Mouse (Mus musculus) myocyte (in vitro differentiated cells): ENCODE results near the gene Abcf1. TPM values are rescaled to one million over a fixed set of nuclear protein-coding genes. Genes with fewer than 3 reads are reported as not detected.
"Not testable (repeated sequence)": the region's sequence is repeated elsewhere in the genome, so short reads cannot be mapped to it uniquely, and the experiment has no call there.

Experiments
- H3K27me3 ChIP-seq: one replicate; pipeline ENCODE4 v1.6.1; 2011; ENCODE audit not compliant: control insufficient read depth, insufficient read depth, insufficient read length
- H3K36me3 ChIP-seq: one replicate; pipeline ENCODE4 v1.6.1; 2011; ENCODE audit not compliant: control insufficient read depth, insufficient read depth
- H3K4me2 ChIP-seq: one replicate; pipeline ENCODE4 v1.6.1; 2011; ENCODE audit warnings: low read depth, control low read depth
- H3K4me3 ChIP-seq: one replicate; pipeline ENCODE4 v1.5.1; 2011; ENCODE audit warnings: mild to moderate bottlenecking, control low read depth, moderate library complexity
- H3K79me2 ChIP-seq: one replicate; pipeline ENCODE4 v1.6.1; 2011; ENCODE audit not compliant: control insufficient read depth, insufficient read depth
- H3ac ChIP-seq: one replicate; pipeline ENCODE4 v1.6.1; 2011; ENCODE audit not compliant: control insufficient read depth, insufficient read length
- CEBPB ChIP-seq: IDR thresholded peaks from 2 replicates; pipeline ENCODE4 v1.6.1; 2011; ENCODE audit warnings: mild to moderate bottlenecking, moderate library complexity; ENCODE audit not compliant: poor library complexity, insufficient read depth, severe bottlenecking
- E2F4 ChIP-seq: IDR thresholded peaks from one replicate; pipeline ENCODE4 v1.6.1; 2011; ENCODE audit warnings: mild to moderate bottlenecking, control low read depth, moderate library complexity; ENCODE audit not compliant: insufficient read depth
- MAX ChIP-seq: IDR thresholded peaks from one replicate; pipeline ENCODE4 v1.6.1; 2011; ENCODE audit warnings: low read depth, mild to moderate bottlenecking, control low read depth
- MYOD1 ChIP-seq, 3 experiments: IDR thresholded peaks; one replicate each; pipeline ENCODE4 v1.6.1; 2011; ENCODE audit warnings: control low read depth in 2 of 3, low read depth in 2 of 3, mild to moderate bottlenecking in 2 of 3, moderate library complexity in 1 of 3; ENCODE audit not compliant: insufficient read length in 2 of 3, control insufficient read depth in 1 of 3
- MYOG ChIP-seq, 3 experiments: IDR thresholded peaks; one replicate each; pipeline ENCODE4 v1.6.1; 2011; ENCODE audit warnings: control low read depth in 2 of 3, low read depth in 2 of 3, mild to moderate bottlenecking in 2 of 3; ENCODE audit not compliant: insufficient read length in 2 of 3, control insufficient read depth in 1 of 3, insufficient read depth in 1 of 3
- POLR2A ChIP-seq: IDR thresholded peaks from one replicate; pipeline ENCODE4 v1.6.1; 2011; ENCODE audit warnings: low read depth, mild to moderate bottlenecking, control low read depth, moderate library complexity; ENCODE audit not compliant: insufficient read length
- POLR2AphosphoS2 ChIP-seq: IDR thresholded peaks from one replicate; pipeline ENCODE4 v1.6.1; 2011; ENCODE audit warnings: low read depth, control low read depth; ENCODE audit not compliant: insufficient read length
- REST ChIP-seq: IDR thresholded peaks from one replicate; pipeline ENCODE4 v1.6.1; 2011; ENCODE audit warnings: mild to moderate bottlenecking, control low read depth, moderate library complexity; ENCODE audit not compliant: insufficient read depth, insufficient read length
- SRF ChIP-seq: IDR thresholded peaks from one replicate; pipeline ENCODE4 v1.6.1; 2011; ENCODE audit warnings: low read depth; ENCODE audit not compliant: control insufficient read depth, insufficient read length
- TCF12 ChIP-seq: IDR thresholded peaks from one replicate; pipeline ENCODE4 v1.6.1; 2011; ENCODE audit warnings: mild to moderate bottlenecking, control low read depth; ENCODE audit not compliant: poor library complexity, insufficient read depth, severe bottlenecking
- TCF3 ChIP-seq: IDR thresholded peaks from one replicate; pipeline ENCODE4 v1.6.1; 2011; ENCODE audit warnings: low read depth, control low read depth; ENCODE audit not compliant: insufficient read length
- USF1 ChIP-seq: IDR thresholded peaks from one replicate; pipeline ENCODE4 v1.6.1; 2011; ENCODE audit warnings: low read depth, mild to moderate bottlenecking, control low read depth, moderate library complexity
- polyA plus RNA-seq: library from polyadenylated mRNA; unstranded; fragments of >200 nt; fragmentation: generic; extraction: Trizol; gene quantifications from one replicate; pipeline ENCODE4 v1.2.1, GENCODE M21; 2012; ENCODE audit warnings: missing spikeins

Abcf1 gene
- polyA plus RNA-seq, 1 experiment, result 90.1 TPM

- H3K4me3 ChIP-seq, result no peak overlapping the region
- TF ChIP-seq E2F4 (no peak), REST (no peak), TCF12 (no peak)
- no peak overlapping the region for H3ac ChIP-seq
- no peaks in the 10 kb centered on the region for H3K27me3 ChIP-seq
- H3K4me2 ChIP-seq, result no peak overlapping the region
- H3K79me2 ChIP-seq, result no peaks in the 10 kb centered on the region
- no peaks in the 10 kb centered on the region for H3K36me3 ChIP-seq
Measured at GRCm38 (mm10) chr17:35937700-35938348, 31.7 kb downstream of the Abcf1 start.

GRCm38 (mm10) chr17:35935763-35936162, 33.8 kb downstream of the Abcf1 start:
- H3K27me3 ChIP-seq, result not testable (repeated sequence)

GRCm38 (mm10) chr17:35932608-35933007, 37.0 kb downstream of the Abcf1 start:
- H3K4me2 ChIP-seq, result no peak overlapping the region
- no peaks in the 10 kb centered on the region for H3K27me3 ChIP-seq

More at GRCm38 (mm10) chr17:35935763-35936162, 33.8 kb downstream of the Abcf1 start:
- not testable (repeated sequence) for H3ac ChIP-seq, H3K4me3 ChIP-seq, H3K4me2 ChIP-seq, H3K36me3 ChIP-seq, H3K79me2 ChIP-seq

GRCm38 (mm10) chr17:35930627-35931026, 38.9 kb downstream of the Abcf1 start:
- TF ChIP-seq POLR2A (peak; percentile 2), MYOG (IDR thresholded peaks at IDR 0.05; ENCODE audit: control insufficient read depth in 1 of 3, insufficient read depth in 1 of 3, insufficient read length in 2 of 3, low read depth in 2 of 3) (no peak), POLR2AphosphoS2 (peak; percentile 67), CEBPB (no peak), MYOD1 (IDR thresholded peaks at IDR 0.05; ENCODE audit: control insufficient read depth in 1 of 3, insufficient read length in 2 of 3, low read depth in 2 of 3) (no peak), TCF12 (no peak), REST (no peak)
- Histone ChIP-seq H3K27me3 (no peaks in the 10 kb centered on the region), H3K4me3 (no peak overlapping the region), H3ac (no peak overlapping the region), H3K36me3 (peaks cover 37% of the 10 kb centered on the region), H3K79me2 (no peaks in the 10 kb centered on the region), H3K4me2 (no peak overlapping the region)

More at GRCm38 (mm10) chr17:35932608-35933007, 37.0 kb downstream of the Abcf1 start:
- Histone ChIP-seq H3K79me2 (no peaks in the 10 kb centered on the region), H3K36me3 (peaks cover 24% of the 10 kb centered on the region), H3K4me3 (no peak overlapping the region), H3ac (no peak overlapping the region)
- no peak for TF ChIP-seq USF1
- no peak for TF ChIP-seq MAX
- no peak for TF ChIP-seq CEBPB
- TF ChIP-seq POLR2AphosphoS2, result peak; percentile 61
- no peak for TF ChIP-seq E2F4

- H3K27me3 ChIP-seq, result no peaks in the 10 kb centered on the region
- TF ChIP-seq E2F4 (no peak), MAX (no peak), MYOD1 (IDR thresholded peaks at IDR 0.05; ENCODE audit: control insufficient read depth in 1 of 3, insufficient read length in 2 of 3, low read depth in 2 of 3) (no peak), POLR2AphosphoS2 (no peak), SRF (no peak), USF1 (no peak)
- no peak overlapping the region for H3K4me2 ChIP-seq
- no peak overlapping the region for H3ac ChIP-seq
- peaks cover 39% of the 10 kb centered on the region for H3K36me3 ChIP-seq
- no peak overlapping the region for H3K4me3 ChIP-seq
- no peaks in the 10 kb centered on the region for H3K79me2 ChIP-seq
Measured at GRCm38 (mm10) chr17:35929534-35929933, 40.0 kb downstream of the Abcf1 start.

GRCm38 (mm10) chr17:35927471-35927870, 42.1 kb downstream of the Abcf1 start:
- Histone ChIP-seq H3K4me3 (no peak overlapping the region), H3ac (no peak overlapping the region), H3K79me2 (no peaks in the 10 kb centered on the region), H3K27me3 (no peaks in the 10 kb centered on the region), H3K4me2 (no peak overlapping the region), H3K36me3 (peaks cover 55% of the 10 kb centered on the region)
- no peak for TF ChIP-seq POLR2AphosphoS2
- TF ChIP-seq MYOD1 (IDR thresholded peaks at IDR 0.05; ENCODE audit: control insufficient read depth in 1 of 3, insufficient read length in 2 of 3, low read depth in 2 of 3), result no peak
- no peak for TF ChIP-seq POLR2A
- TF ChIP-seq E2F4, result no peak
- TF ChIP-seq MAX, result no peak
- no peak for TF ChIP-seq MYOG (IDR thresholded peaks at IDR 0.05; ENCODE audit: control insufficient read depth in 1 of 3, insufficient read depth in 1 of 3, insufficient read length in 2 of 3, low read depth in 2 of 3)
- no peak for TF ChIP-seq TCF3
- no peak for TF ChIP-seq SRF
- TF ChIP-seq USF1, result no peak
- no peak for TF ChIP-seq REST
